Mouse (Mus musculus) ES-Bruce4 (cell line): ENCODE data around the gene Anks1b.

Experiments
- CTCF ChIP-seq: IDR thresholded peaks from one replicate; pipeline ENCODE4 v1.8.1; 2011; ENCODE audit warnings: low read depth, low read length
- EP300 ChIP-seq: IDR thresholded peaks from 2 replicates; pipeline ENCODE4 v1.6.1; 2011; ENCODE audit warnings: low read depth, low read length; ENCODE audit not compliant: insufficient read depth

GRCm38 (mm10) chr10:90357169-90357907, 484.0 kb downstream of the Anks1b start:
- no peak for TF ChIP-seq EP300
- TF ChIP-seq CTCF, result no peak
